Mouse (Mus musculus): ENCODE measurements at regions not wholly inside any gene's neighbourhood (a gene's known extent, or its start where the extent isn't known, plus 50 kb on each side); places are given as distances from the start of the nearest gene placed in this dataset.

GRCm38 (mm10) chr10:117441979-117442803 lies 62.4 kb upstream of the Cpsf6 start:
- Histone ChIP-seq H3K4me1 (ENCODE audit: insufficient read depth, low read length) (no peaks in the 10 kb centered on the region), H3K9me3 (ENCODE audit: low read length) (no peaks in the 10 kb centered on the region), H3K27ac (ENCODE audit: low read depth, low read length) (no peak overlapping the region), H3K4me2 (ENCODE audit: low read depth, low read length, poor library complexity, severe bottlenecking) (peak overlapping the region; percentile 39), H3K4me3 (ENCODE audit: low read depth, low read length) (peak overlapping the region; percentile 12; the same call in 1 of the 2 replicates), H3K9ac (replicated peaks; ENCODE audit: low read length, poor library complexity, severe bottlenecking) (no peak overlapping the region), H3K27me3 (ENCODE audit: insufficient read depth, low read length) (no peaks in the 10 kb centered on the region), H3K36me3 (ENCODE audit: insufficient read depth, low read length) (no peaks in the 10 kb centered on the region)
- TF ChIP-seq CTCF (IDR thresholded peaks at IDR 0.05) = no peak
- no peak for DNase-seq (ENCODE audit: low spot score)
- no peak for ATAC-seq (ENCODE audit: low FRiP score)
- WGBS = 59% methylated on average over 17 of the region's 17 CpGs

GRCm38 (mm10) chr10:117441121-117441978 lies 61.5 kb upstream of the Cpsf6 start:
- no peaks in the 10 kb centered on the region for H3K4me1 ChIP-seq (ENCODE audit: insufficient read depth, low read length)
- H3K36me3 ChIP-seq (ENCODE audit: insufficient read depth, low read length) = no peaks in the 10 kb centered on the region
- peak overlapping the region; percentile 12; the same call in 1 of the 2 replicates for H3K4me3 ChIP-seq (ENCODE audit: low read depth, low read length)
- H3K27me3 ChIP-seq (ENCODE audit: insufficient read depth, low read length) = no peaks in the 10 kb centered on the region
- no peak for TF ChIP-seq CTCF (IDR thresholded peaks at IDR 0.05)
- H3K9me3 ChIP-seq (ENCODE audit: low read length) = no peaks in the 10 kb centered on the region
- ATAC-seq (ENCODE audit: low FRiP score) = no peak; the same call in 1 of the 2 replicates
- H3K4me2 ChIP-seq (ENCODE audit: low read depth, low read length, poor library complexity, severe bottlenecking) = peak overlapping the region; percentile 39
- no peak for DNase-seq (ENCODE audit: low spot score)
- WGBS = 3% methylated on average over 24 of the region's 24 CpGs
- no peak overlapping the region for H3K27ac ChIP-seq (ENCODE audit: low read depth, low read length)
- H3K9ac ChIP-seq (replicated peaks; ENCODE audit: low read length, poor library complexity, severe bottlenecking) = 0 out of 2 replicates have a peak overlapping the region, but pooled peaks have one; percentile 8

- Histone ChIP-seq H3K4me1 (ENCODE audit: insufficient read depth, low read length) (no peaks in the 10 kb centered on the region), H3K4me2 (ENCODE audit: low read depth, low read length, poor library complexity, severe bottlenecking) (no peak overlapping the region), H3K4me3 (ENCODE audit: low read depth, low read length) (no peak overlapping the region), H3K9ac (replicated peaks; ENCODE audit: low read length, poor library complexity, severe bottlenecking) (no peak overlapping the region), H3K27me3 (ENCODE audit: insufficient read depth, low read length) (no peaks in the 10 kb centered on the region), H3K36me3 (ENCODE audit: insufficient read depth, low read length) (no peaks in the 10 kb centered on the region), H3K9me3 (ENCODE audit: low read length) (no peaks in the 10 kb centered on the region), H3K27ac (ENCODE audit: low read depth, low read length) (no peak overlapping the region)
- DNase-seq (ENCODE audit: low spot score) = no peak
- ATAC-seq (ENCODE audit: low FRiP score) = no peak
- 86% methylated on average over 9 of the region's 9 CpGs for WGBS
- TF ChIP-seq CTCF (IDR thresholded peaks at IDR 0.05) = no peak
Measured at GRCm38 (mm10) chr10:117440225-117440976, 60.6 kb upstream of the Cpsf6 start.

GRCm38 (mm10) chr10:117439206-117440110 lies 59.6 kb upstream of the Cpsf6 start:
- Histone ChIP-seq H3K4me2 (ENCODE audit: low read depth, low read length, poor library complexity, severe bottlenecking) (no peak overlapping the region), H3K36me3 (ENCODE audit: insufficient read depth, low read length) (no peaks in the 10 kb centered on the region), H3K27me3 (ENCODE audit: insufficient read depth, low read length) (no peaks in the 10 kb centered on the region), H3K9ac (replicated peaks; ENCODE audit: low read length, poor library complexity, severe bottlenecking) (no peak overlapping the region), H3K9me3 (ENCODE audit: low read length) (no peaks in the 10 kb centered on the region), H3K4me3 (ENCODE audit: low read depth, low read length) (no peak overlapping the region), H3K27ac (ENCODE audit: low read depth, low read length) (no peak overlapping the region), H3K4me1 (ENCODE audit: insufficient read depth, low read length) (no peaks in the 10 kb centered on the region)
- no peak for DNase-seq (ENCODE audit: low spot score)
- no peak for ATAC-seq (ENCODE audit: low FRiP score)
- whole genome bisulfite sequencing = 98% methylated on average over 3 of the region's 3 CpGs
- peak; percentile 33 for TF ChIP-seq CTCF (IDR thresholded peaks at IDR 0.05)

GRCm38 (mm10) chr10:117438614-117439193 lies 58.9 kb upstream of the Cpsf6 start:
- WGBS = 97% methylated on average over 3 of the region's 3 CpGs
- no peak for DNase-seq (ENCODE audit: low spot score)

More at GRCm38 (mm10) chr10:117438614-117439193, 58.9 kb upstream of the Cpsf6 start:
- no peak for TF ChIP-seq CTCF (IDR thresholded peaks at IDR 0.05)
- no peaks in the 10 kb centered on the region for H3K27me3 ChIP-seq (ENCODE audit: insufficient read depth, low read length)
- H3K4me2 ChIP-seq (ENCODE audit: low read depth, low read length, poor library complexity, severe bottlenecking) = no peak overlapping the region
- H3K27ac ChIP-seq (ENCODE audit: low read depth, low read length) = no peak overlapping the region
- no peaks in the 10 kb centered on the region for H3K36me3 ChIP-seq (ENCODE audit: insufficient read depth, low read length)
- no peaks in the 10 kb centered on the region for H3K9me3 ChIP-seq (ENCODE audit: low read length)
- no peak for ATAC-seq (ENCODE audit: low FRiP score)
- no peak overlapping the region for H3K4me3 ChIP-seq (ENCODE audit: low read depth, low read length)
- H3K9ac ChIP-seq (replicated peaks; ENCODE audit: low read length, poor library complexity, severe bottlenecking) = no peak overlapping the region
- no peaks in the 10 kb centered on the region for H3K4me1 ChIP-seq (ENCODE audit: insufficient read depth, low read length)

Data from midbrain, postnatal 0 days (tissue).